Mouse (Mus musculus): ENCODE measurements around the gene Lrmda. TPM values are rescaled to one million over a fixed set of nuclear protein-coding genes. Genes with fewer than 3 reads are reported as not detected.

Lrmda gene
- total and polyA plus RNA-seq, 2 experiments from 2014 or later: 0.38 to 0.82 TPM

- ATAC-seq (ENCODE audit: insufficient read depth, low read depth) (no peak), DNase-seq (ENCODE audit: low spot score) (no peak)
- Histone ChIP-seq H3K36me3 (replicated peaks; ENCODE audit: control insufficient read depth, insufficient read depth, low read length) (no peaks in the 10 kb centered on the region), H3K27ac (ENCODE audit: low read depth) (no peak overlapping the region), H3K4me2 (ENCODE audit: low read depth, low read length) (no peak overlapping the region), H3K9me3 (replicated peaks; ENCODE audit: control insufficient read depth, low read length) (no peaks in the 10 kb centered on the region), H3K4me3 (ENCODE audit: low read depth, low read length) (no peak overlapping the region), H3K27me3 (ENCODE audit: control insufficient read depth, insufficient read depth, low read length) (peaks cover 6% of the 10 kb centered on the region), H3K9ac (replicated peaks; ENCODE audit: low read depth, low read length) (no peak overlapping the region), H3K4me1 (ENCODE audit: control insufficient read depth, insufficient read depth) (no peaks in the 10 kb centered on the region)
- no peak for TF ChIP-seq CTCF (IDR thresholded peaks at IDR 0.05; ENCODE audit: low read depth)
- TF ChIP-seq EP300 (IDR thresholded peaks at IDR 0.05; ENCODE audit: low read depth): no peak
- 75% methylated on average over 1 of the region's 1 CpGs for WGBS
Observed at GRCm38 (mm10) chr14:22323058-22323457, 303.5 kb downstream of the Lrmda start.

- no peak overlapping the region for H3K4me2 ChIP-seq (ENCODE audit: low read depth, low read length)
- no peak overlapping the region for H3K27ac ChIP-seq (ENCODE audit: low read depth)
- 67% methylated on average over 7 of the region's 7 CpGs for WGBS
- no peak overlapping the region for H3K4me3 ChIP-seq (ENCODE audit: low read depth, low read length)
- no peaks in the 10 kb centered on the region for H3K4me1 ChIP-seq (ENCODE audit: control insufficient read depth, insufficient read depth)
- peak; percentile 7 for DNase-seq (ENCODE audit: low spot score)
- ATAC-seq (ENCODE audit: insufficient read depth, low read depth): no peak
- TF ChIP-seq CTCF (IDR thresholded peaks at IDR 0.05; ENCODE audit: low read depth) (no peak), EP300 (IDR thresholded peaks at IDR 0.05; ENCODE audit: low read depth) (no peak)
- H3K27me3 ChIP-seq (ENCODE audit: control insufficient read depth, insufficient read depth, low read length): peaks cover 6% of the 10 kb centered on the region
- H3K36me3 ChIP-seq (replicated peaks; ENCODE audit: control insufficient read depth, insufficient read depth, low read length): no peaks in the 10 kb centered on the region
- H3K9me3 ChIP-seq (replicated peaks; ENCODE audit: control insufficient read depth, low read length): no peaks in the 10 kb centered on the region
- no peak overlapping the region for H3K9ac ChIP-seq (replicated peaks; ENCODE audit: low read depth, low read length)
Observed at GRCm38 (mm10) chr14:22323530-22324292, 304.2 kb downstream of the Lrmda start.

- Histone ChIP-seq H3K27me3 (ENCODE audit: control insufficient read depth, insufficient read depth, low read length) (peaks cover 6% of the 10 kb centered on the region), H3K9me3 (replicated peaks; ENCODE audit: control insufficient read depth, low read length) (no peaks in the 10 kb centered on the region), H3K4me3 (ENCODE audit: low read depth, low read length) (no peak overlapping the region), H3K4me1 (ENCODE audit: control insufficient read depth, insufficient read depth) (no peaks in the 10 kb centered on the region), H3K36me3 (replicated peaks; ENCODE audit: control insufficient read depth, insufficient read depth, low read length) (no peaks in the 10 kb centered on the region), H3K27ac (ENCODE audit: low read depth) (no peak overlapping the region), H3K9ac (replicated peaks; ENCODE audit: low read depth, low read length) (no peak overlapping the region), H3K4me2 (ENCODE audit: low read depth, low read length) (no peak overlapping the region)
- ATAC-seq (ENCODE audit: insufficient read depth, low read depth) (peak; percentile 53; the same call in 1 of the 2 replicates), DNase-seq (ENCODE audit: low spot score) (peak; percentile 9)
- WGBS: 41% methylated on average over 11 of the region's 11 CpGs
- TF ChIP-seq EP300 (IDR thresholded peaks at IDR 0.05; ENCODE audit: low read depth) (no peak), CTCF (IDR thresholded peaks at IDR 0.05; ENCODE audit: low read depth) (no peak)
Observed at GRCm38 (mm10) chr14:22326218-22326964, 306.9 kb downstream of the Lrmda start.

GRCm38 (mm10) chr14:22329191-22329590 lies 309.7 kb downstream of the Lrmda start:
- H3K9ac ChIP-seq (replicated peaks; ENCODE audit: low read depth, low read length): no peak overlapping the region
- 62% methylated on average over 3 of the region's 3 CpGs for WGBS
- ATAC-seq (ENCODE audit: insufficient read depth, low read depth): no peak
- no peak overlapping the region for H3K4me2 ChIP-seq (ENCODE audit: low read depth, low read length)
- H3K4me1 ChIP-seq (ENCODE audit: control insufficient read depth, insufficient read depth): no peaks in the 10 kb centered on the region
- H3K9me3 ChIP-seq (replicated peaks; ENCODE audit: control insufficient read depth, low read length): no peaks in the 10 kb centered on the region
- H3K27me3 ChIP-seq (ENCODE audit: control insufficient read depth, insufficient read depth, low read length): peaks cover 6% of the 10 kb centered on the region
- no peaks in the 10 kb centered on the region for H3K36me3 ChIP-seq (replicated peaks; ENCODE audit: control insufficient read depth, insufficient read depth, low read length)
- H3K27ac ChIP-seq (ENCODE audit: low read depth): no peak overlapping the region; the same call in 1 of the 2 replicates
- DNase-seq (ENCODE audit: low spot score): no peak
- H3K4me3 ChIP-seq (ENCODE audit: low read depth, low read length): no peak overlapping the region
- TF ChIP-seq EP300 (IDR thresholded peaks at IDR 0.05; ENCODE audit: low read depth) (no peak), CTCF (IDR thresholded peaks at IDR 0.05; ENCODE audit: low read depth) (no peak)

GRCm38 (mm10) chr14:22335101-22335820 lies 315.7 kb downstream of the Lrmda start:
- no peaks in the 10 kb centered on the region for H3K4me1 ChIP-seq (ENCODE audit: control insufficient read depth, insufficient read depth)
- WGBS: 88% methylated on average over 5 of the region's 5 CpGs
- H3K9me3 ChIP-seq (replicated peaks; ENCODE audit: control insufficient read depth, low read length): no peaks in the 10 kb centered on the region
- H3K4me2 ChIP-seq (ENCODE audit: low read depth, low read length): no peak overlapping the region
- DNase-seq (ENCODE audit: low spot score): no peak
- H3K27me3 ChIP-seq (ENCODE audit: control insufficient read depth, insufficient read depth, low read length): no peaks in the 10 kb centered on the region
- ATAC-seq (ENCODE audit: insufficient read depth, low read depth): no peak
- H3K4me3 ChIP-seq (ENCODE audit: low read depth, low read length): no peak overlapping the region
- H3K9ac ChIP-seq (replicated peaks; ENCODE audit: low read depth, low read length): no peak overlapping the region
- no peaks in the 10 kb centered on the region for H3K36me3 ChIP-seq (replicated peaks; ENCODE audit: control insufficient read depth, insufficient read depth, low read length)
- no peak for TF ChIP-seq CTCF (IDR thresholded peaks at IDR 0.05; ENCODE audit: low read depth)
- TF ChIP-seq EP300 (IDR thresholded peaks at IDR 0.05; ENCODE audit: low read depth): no peak
- no peak overlapping the region for H3K27ac ChIP-seq (ENCODE audit: low read depth)

Data from heart, postnatal 0 days (tissue).